Mouse (Mus musculus): ENCODE results near the gene Ndufb2. TPM values are rescaled to one million over a fixed set of nuclear protein-coding genes. Genes with fewer than 3 reads are reported as not detected.

Ndufb2 gene
- polyA plus RNA-seq, 1 experiment from 2014 or later = 461 TPM

- H3K27ac ChIP-seq (replicated peaks) = peak overlapping the region; percentile 93
- no peak for TF ChIP-seq EP300 (optimal IDR thresholded peaks at IDR 0.05)
- no peak for TF ChIP-seq CTCF (IDR thresholded peaks at IDR 0.05; ENCODE audit: low read depth)
- 0 out of 2 replicates have a peak, but pooled peaks cover 4% of the 10 kb centered on the region for H3K36me3 ChIP-seq (ENCODE audit: control insufficient read depth, insufficient read depth, low read length)
- H3K4me1 ChIP-seq (replicated peaks; ENCODE audit: control insufficient read depth, insufficient read depth) = peaks cover 5% of the 10 kb centered on the region
- peak overlapping the region; percentile 88 for H3K4me3 ChIP-seq (ENCODE audit: low read depth, low read length)
- no peaks in the 10 kb centered on the region for H3K27me3 ChIP-seq (ENCODE audit: control insufficient read depth, insufficient read depth, low read length)
- DNase-seq (ENCODE audit: low spot score) (peak; percentile 21), ATAC-seq (ENCODE audit: low FRiP score, low TSS enrichment) (peak; percentile 59)
- 31% methylated on average over 10 of the region's 10 CpGs for WGBS
- no peaks in the 10 kb centered on the region for H3K9me3 ChIP-seq (ENCODE audit: control insufficient read depth, low read length)
- H3K9ac ChIP-seq (ENCODE audit: low read length) = peak overlapping the region; percentile 93
- peak overlapping the region; percentile 89 for H3K4me2 ChIP-seq (replicated peaks; ENCODE audit: low read depth)
Measured at GRCm38 (mm10) chr6:39574555-39574869, 17.9 kb upstream of the Ndufb2 start.

GRCm38 (mm10) chr6:39574951-39575350, 17.4 kb upstream of the Ndufb2 start:
- Histone ChIP-seq H3K9ac (ENCODE audit: low read length) (peak overlapping the region; percentile 93), H3K27me3 (ENCODE audit: control insufficient read depth, insufficient read depth, low read length) (no peaks in the 10 kb centered on the region), H3K4me2 (replicated peaks; ENCODE audit: low read depth) (peak overlapping the region; percentile 89), H3K27ac (replicated peaks) (peak overlapping the region; percentile 93), H3K36me3 (ENCODE audit: control insufficient read depth, insufficient read depth, low read length) (0 out of 2 replicates have a peak, but pooled peaks cover 4% of the 10 kb centered on the region), H3K4me1 (replicated peaks; ENCODE audit: control insufficient read depth, insufficient read depth) (peaks cover 5% of the 10 kb centered on the region), H3K9me3 (ENCODE audit: control insufficient read depth, low read length) (no peaks in the 10 kb centered on the region), H3K4me3 (ENCODE audit: low read depth, low read length) (peak overlapping the region; percentile 88)
- ATAC-seq (ENCODE audit: low FRiP score, low TSS enrichment) (no peak), DNase-seq (ENCODE audit: low spot score) (no peak)
- TF ChIP-seq CTCF (IDR thresholded peaks at IDR 0.05; ENCODE audit: low read depth) = no peak
- no peak for TF ChIP-seq EP300 (optimal IDR thresholded peaks at IDR 0.05)
- WGBS = 63% methylated on average over 7 of the region's 7 CpGs

- no peak overlapping the region for H3K4me3 ChIP-seq (ENCODE audit: low read depth, low read length)
- no peak for TF ChIP-seq EP300 (optimal IDR thresholded peaks at IDR 0.05)
- TF ChIP-seq CTCF (IDR thresholded peaks at IDR 0.05; ENCODE audit: low read depth) = no peak
- H3K9me3 ChIP-seq (ENCODE audit: control insufficient read depth, low read length) = no peaks in the 10 kb centered on the region
- DNase-seq (ENCODE audit: low spot score) (no peak), ATAC-seq (ENCODE audit: low FRiP score, low TSS enrichment) (no peak)
- no peak overlapping the region for H3K4me2 ChIP-seq (replicated peaks; ENCODE audit: low read depth)
- H3K9ac ChIP-seq (ENCODE audit: low read length) = no peak overlapping the region
- H3K27ac ChIP-seq (replicated peaks) = no peak overlapping the region
- 82% methylated on average over 7 of the region's 7 CpGs for WGBS
- H3K27me3 ChIP-seq (ENCODE audit: control insufficient read depth, insufficient read depth, low read length) = no peaks in the 10 kb centered on the region
- peaks cover 3% of the 10 kb centered on the region for H3K4me1 ChIP-seq (replicated peaks; ENCODE audit: control insufficient read depth, insufficient read depth)
- peaks cover 13% of the 10 kb centered on the region for H3K36me3 ChIP-seq (ENCODE audit: control insufficient read depth, insufficient read depth, low read length)
Measured at GRCm38 (mm10) chr6:39579552-39579951, 12.8 kb upstream of the Ndufb2 start.

- H3K27me3 ChIP-seq (ENCODE audit: control insufficient read depth, insufficient read depth, low read length) = no peaks in the 10 kb centered on the region
- no peak overlapping the region for H3K27ac ChIP-seq (replicated peaks)
- TF ChIP-seq CTCF (IDR thresholded peaks at IDR 0.05; ENCODE audit: low read depth) (no peak), EP300 (optimal IDR thresholded peaks at IDR 0.05) (no peak)
- no peak overlapping the region for H3K4me2 ChIP-seq (replicated peaks; ENCODE audit: low read depth)
- DNase-seq (ENCODE audit: low spot score) (no peak), ATAC-seq (ENCODE audit: low FRiP score, low TSS enrichment) (no peak)
- no peak overlapping the region for H3K9ac ChIP-seq (ENCODE audit: low read length)
- peaks cover 17% of the 10 kb centered on the region for H3K36me3 ChIP-seq (ENCODE audit: control insufficient read depth, insufficient read depth, low read length)
- no peak overlapping the region for H3K4me3 ChIP-seq (ENCODE audit: low read depth, low read length)
- WGBS = 95% methylated on average over 2 of the region's 2 CpGs
- H3K4me1 ChIP-seq (replicated peaks; ENCODE audit: control insufficient read depth, insufficient read depth) = no peaks in the 10 kb centered on the region
- H3K9me3 ChIP-seq (ENCODE audit: control insufficient read depth, low read length) = no peaks in the 10 kb centered on the region
Measured at GRCm38 (mm10) chr6:39580558-39580957, 11.8 kb upstream of the Ndufb2 start.

GRCm38 (mm10) chr6:39581087-39581784, 11.1 kb upstream of the Ndufb2 start:
- H3K9ac ChIP-seq (ENCODE audit: low read length) = no peak overlapping the region
- no peak overlapping the region for H3K4me2 ChIP-seq (replicated peaks; ENCODE audit: low read depth)
- no peak overlapping the region for H3K4me3 ChIP-seq (ENCODE audit: low read depth, low read length)
- WGBS = 79% methylated on average over 7 of the region's 7 CpGs
- H3K4me1 ChIP-seq (replicated peaks; ENCODE audit: control insufficient read depth, insufficient read depth) = no peaks in the 10 kb centered on the region
- ATAC-seq (ENCODE audit: low FRiP score, low TSS enrichment) = no peak
- H3K27ac ChIP-seq (replicated peaks) = no peak overlapping the region
- no peaks in the 10 kb centered on the region for H3K9me3 ChIP-seq (ENCODE audit: control insufficient read depth, low read length)
- peaks cover 17% of the 10 kb centered on the region for H3K36me3 ChIP-seq (ENCODE audit: control insufficient read depth, insufficient read depth, low read length)
- TF ChIP-seq CTCF (IDR thresholded peaks at IDR 0.05; ENCODE audit: low read depth) (no peak), EP300 (optimal IDR thresholded peaks at IDR 0.05) (no peak)
- DNase-seq (ENCODE audit: low spot score) = no peak
- no peaks in the 10 kb centered on the region for H3K27me3 ChIP-seq (ENCODE audit: control insufficient read depth, insufficient read depth, low read length)

- Histone ChIP-seq H3K9ac (ENCODE audit: low read length) (no peak within 1 kb of the TSS), H3K4me3 (ENCODE audit: low read depth, low read length) (no peak within 1 kb of the TSS), H3K4me2 (replicated peaks; ENCODE audit: low read depth) (no peak within 1 kb of the TSS), H3K27ac (replicated peaks) (no peak within 1 kb of the TSS), H3K4me1 (replicated peaks; ENCODE audit: control insufficient read depth, insufficient read depth) (no peaks in the 10 kb centered on the region), H3K27me3 (ENCODE audit: control insufficient read depth, insufficient read depth, low read length) (no peaks in the 10 kb centered on the region), H3K36me3 (ENCODE audit: control insufficient read depth, insufficient read depth, low read length) (peaks cover 24% of the 10 kb centered on the region), H3K9me3 (ENCODE audit: control insufficient read depth, low read length) (no peaks in the 10 kb centered on the region)
- TF ChIP-seq CTCF (IDR thresholded peaks at IDR 0.05; ENCODE audit: low read depth) (no peak), EP300 (optimal IDR thresholded peaks at IDR 0.05) (no peak)
- WGBS = 92% methylated on average over 6 of the region's 6 CpGs
- no peak for DNase-seq (ENCODE audit: low spot score)
- no peak for ATAC-seq (ENCODE audit: low FRiP score, low TSS enrichment)
Measured at GRCm38 (mm10) chr6:39585517-39585916, 6.9 kb upstream of the Ndufb2 start, which contains the start of gene Gm42420. TSS of gene Gm42420 (plus strand) at chr6:39585753.
